Mouse (Mus musculus) ES-Bruce4 (cell line): ENCODE results near the gene Sdk2. TPM values are rescaled to one million over a fixed set of nuclear protein-coding genes. Genes with fewer than 3 reads are reported as not detected.

Experiments used
- H3K27ac ChIP-seq: 2 replicates; pipeline ENCODE4 v1.5.1; 2012; ENCODE audit warnings: low read length, inconsistent platforms; ENCODE audit not compliant: insufficient read depth
- H3K27me3 ChIP-seq: 2 replicates; pipeline ENCODE4 v1.6.1; 2012; ENCODE audit warnings: mild to moderate bottlenecking, low read length, inconsistent platforms; ENCODE audit not compliant: control insufficient read depth, poor library complexity, insufficient read depth, severe bottlenecking
- H3K36me3 ChIP-seq: 2 replicates; pipeline ENCODE4 v1.6.1; 2012; ENCODE audit warnings: inconsistent platforms, mild to moderate bottlenecking, low read length, moderate library complexity; ENCODE audit not compliant: control insufficient read depth, poor library complexity, insufficient read depth, severe bottlenecking
- H3K4me1 ChIP-seq: one replicate; pipeline ENCODE4 v1.8.1; 2011; ENCODE audit warnings: low read length; ENCODE audit not compliant: control insufficient read depth, insufficient read depth
- H3K4me3 ChIP-seq: 2 replicates; pipeline ENCODE4 v1.5.1; 2011; ENCODE audit warnings: low read depth, mild to moderate bottlenecking, low read length
- H3K9ac ChIP-seq: 2 replicates; pipeline ENCODE4 v1.6.1; 2012; ENCODE audit warnings: low read depth, mild to moderate bottlenecking, inconsistent platforms; ENCODE audit not compliant: poor library complexity, severe bottlenecking
- H3K9me3 ChIP-seq: replicated peaks from 2 replicates; pipeline ENCODE4 v1.6.1; 2012; ENCODE audit warnings: mild to moderate bottlenecking, low read length, inconsistent platforms; ENCODE audit not compliant: control insufficient read depth, poor library complexity, insufficient read depth, severe bottlenecking
- CTCF ChIP-seq: IDR thresholded peaks from one replicate; pipeline ENCODE4 v1.8.1; 2011; ENCODE audit warnings: low read depth, low read length
- EP300 ChIP-seq: IDR thresholded peaks from 2 replicates; pipeline ENCODE4 v1.6.1; 2011; ENCODE audit warnings: low read depth, low read length; ENCODE audit not compliant: insufficient read depth
- POLR2A ChIP-seq: IDR thresholded peaks from one replicate; pipeline ENCODE4 v1.8.1; 2011; ENCODE audit warnings: low read length; ENCODE audit not compliant: insufficient read depth
- polyA plus RNA-seq: library from polyadenylated mRNA; stranded (reverse); fragments of >200 nt; gene quantifications from 2 replicates; pipeline ENCODE4 v1.2.4, GENCODE M21; 2011; ENCODE audit warnings: low read depth; ENCODE audit not compliant: missing spikeins, insufficient read depth, insufficient read length

The Sdk2 gene
- polyA plus RNA-seq, 1 experiment, result 0.87 TPM

GRCm38 (mm10) chr11:113750571-113751483 is 316.0 kb downstream of the Sdk2 start:
- H3K4me1 ChIP-seq, result peaks cover 11% of the 10 kb centered on the region
- H3K36me3 ChIP-seq, result no peaks in the 10 kb centered on the region; the same call in 1 of the 2 replicates
- H3K27me3 ChIP-seq, result no peaks in the 10 kb centered on the region
- H3K4me3 ChIP-seq, result peak overlapping the region; percentile 91
- peak; percentile 55 for TF ChIP-seq CTCF
- TF ChIP-seq POLR2A, result no peak
- H3K9ac ChIP-seq, result peak overlapping the region; percentile 77
- no peaks in the 10 kb centered on the region for H3K9me3 ChIP-seq
- peak overlapping the region; percentile 21 for H3K27ac ChIP-seq

- peak overlapping the region; percentile 77 for H3K9ac ChIP-seq
- H3K4me3 ChIP-seq, result peak overlapping the region; percentile 91
- no peaks in the 10 kb centered on the region for H3K27me3 ChIP-seq
- TF ChIP-seq POLR2A (no peak), EP300 (peak; percentile 64; the same call in 1 of the 2 replicates)
- H3K9me3 ChIP-seq, result no peaks in the 10 kb centered on the region
- peaks cover 11% of the 10 kb centered on the region for H3K4me1 ChIP-seq
- no peaks in the 10 kb centered on the region; the same call in 1 of the 2 replicates for H3K36me3 ChIP-seq
- H3K27ac ChIP-seq, result 0 out of 2 replicates have a peak overlapping the region, but pooled peaks have one; percentile 1
These were observed 317.0 kb downstream of the Sdk2 start for GRCm38 (mm10) chr11:113749749-113750351.

GRCm38 (mm10) chr11:113748797-113749521 is 317.9 kb downstream of the Sdk2 start:
- TF ChIP-seq EP300 (no peak), POLR2A (no peak), CTCF (no peak)
- H3K9ac ChIP-seq, result peak overlapping the region; percentile 77
- H3K4me1 ChIP-seq, result peaks cover 11% of the 10 kb centered on the region
- peak overlapping the region; percentile 91 for H3K4me3 ChIP-seq
- H3K9me3 ChIP-seq, result no peaks in the 10 kb centered on the region
- H3K27ac ChIP-seq, result no peak overlapping the region
- H3K27me3 ChIP-seq, result no peaks in the 10 kb centered on the region
- H3K36me3 ChIP-seq, result no peaks in the 10 kb centered on the region; the same call in none of the 2 replicates

GRCm38 (mm10) chr11:113747725-113748380 is 319.0 kb downstream of the Sdk2 start:
- Histone ChIP-seq H3K27ac (no peak overlapping the region), H3K4me1 (peaks cover 11% of the 10 kb centered on the region), H3K36me3 (peaks cover 3% of the 10 kb centered on the region), H3K9ac (no peak overlapping the region), H3K4me3 (no peak overlapping the region), H3K9me3 (no peaks in the 10 kb centered on the region; the same call in 1 of the 2 replicates), H3K27me3 (no peaks in the 10 kb centered on the region)
- no peak for TF ChIP-seq CTCF
- no peak for TF ChIP-seq POLR2A
- TF ChIP-seq EP300, result no peak

DNA sequence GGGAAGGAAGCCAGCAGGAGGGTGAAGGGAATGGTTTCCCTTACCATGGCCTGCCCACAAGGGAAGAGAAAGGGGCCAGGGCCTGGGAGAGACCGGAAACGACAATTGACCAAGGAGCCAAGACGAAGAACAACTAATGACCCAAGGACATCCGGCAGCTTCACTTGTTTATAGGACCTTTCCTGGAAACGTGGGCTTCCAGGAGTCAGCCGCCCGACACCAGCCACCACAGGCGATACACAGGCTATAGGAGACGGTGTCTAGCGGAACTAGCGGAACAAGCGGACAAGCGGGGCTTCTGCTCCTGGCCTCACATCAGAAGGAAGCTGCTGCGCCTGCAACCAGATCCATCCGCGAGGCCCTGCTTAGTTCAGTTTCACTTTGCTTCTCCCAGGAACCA is 319.8 kb downstream of the Sdk2 start:
- Histone ChIP-seq H3K4me3 (no peak overlapping the region), H3K9ac (no peak overlapping the region), H3K27ac (no peak overlapping the region), H3K36me3 (peaks cover 3% of the 10 kb centered on the region), H3K27me3 (no peaks in the 10 kb centered on the region), H3K9me3 (no peaks in the 10 kb centered on the region; the same call in 1 of the 2 replicates), H3K4me1 (peaks cover 13% of the 10 kb centered on the region)
- TF ChIP-seq EP300, result no peak
